Mouse (Mus musculus) left cerebral cortex, adult 18-20 months (tissue): Measurements from ENCODE around the gene Rfc5. TPM values are rescaled to one million over a fixed set of nuclear protein-coding genes. Genes with fewer than 3 reads are reported as not detected.

ENCODE experiments used
- DNase-seq, 2 experiments: peaks; one replicate each; pipeline ENCODE4 v3.0.0; 2021 to 2022; ENCODE audit warnings: low spot score in 2 of 2, mixed read lengths in 1 of 2
- total RNA-seq, 2 experiments: library from RNA; stranded (reverse); gene quantifications; 2 replicates each; pipeline ENCODE4 v1.2.3; 2021

The Rfc5 gene
- total RNA-seq, 2 experiments from 2014 or later = 13.0 to 18.8 TPM

GRCm38 (mm10) chr5:117376331-117376761 is 12.5 kb downstream of the Rfc5 start:
- peak; percentile 60 to 65 for DNase-seq

GRCm38 (mm10) chr5:117374372-117375049 is 14.3 kb downstream of the Rfc5 start:
- DNase-seq = peak in 1 of 2 experiments; percentile 65

GRCm38 (mm10) chr5:117373418-117373817 is 15.4 kb downstream of the Rfc5 start:
- DNase-seq = no peak

- DNase-seq = no peak
These were observed 18.3 kb downstream of the Rfc5 start for GRCm38 (mm10) chr5:117370592-117370991.

GRCm38 (mm10) chr5:117367206-117367605 is 21.6 kb downstream of the Rfc5 start:
- DNase-seq = no peak

- no peak for DNase-seq
These were observed 22.8 kb downstream of the Rfc5 start for GRCm38 (mm10) chr5:117365904-117366561.

- DNase-seq = no peak
These were observed 24.0 kb downstream of the Rfc5 start for GRCm38 (mm10) chr5:117364821-117365220.

- DNase-seq = no peak
These were observed 25.6 kb downstream of the Rfc5 start for GRCm38 (mm10) chr5:117363066-117363782.

- no peak for DNase-seq
These were observed 27.3 kb downstream of the Rfc5 start for GRCm38 (mm10) chr5:117361590-117361989.

- no peak for DNase-seq
These were observed 28.0 kb downstream of the Rfc5 start for GRCm38 (mm10) chr5:117360631-117361541.

- DNase-seq = no peak
These were observed 28.7 kb downstream of the Rfc5 start for GRCm38 (mm10) chr5:117360228-117360515.

- no peak for DNase-seq
These were observed 29.2 kb downstream of the Rfc5 start for GRCm38 (mm10) chr5:117359497-117360227.

GRCm38 (mm10) chr5:117358725-117359124 is 30.1 kb downstream of the Rfc5 start:
- peak; percentile 82 to 85 for DNase-seq

- DNase-seq = no peak
These were observed 30.6 kb downstream of the Rfc5 start for GRCm38 (mm10) chr5:117358248-117358630.

GRCm38 (mm10) chr5:117357478-117358247 is 31.2 kb downstream of the Rfc5 start:
- no peak for DNase-seq

- DNase-seq = peak; percentile 84 to 85
These were observed 31.7 kb downstream of the Rfc5 start, which contains the start of gene Wsb2 for GRCm38 (mm10) chr5:117357129-117357477. Gene Wsb2 (plus strand): TSS chr5:117357304.

- DNase-seq = peak in 1 of 2 experiments; percentile 50
These were observed 32.3 kb downstream of the Rfc5 start for GRCm38 (mm10) chr5:117356365-117357128.

- no peak for DNase-seq
These were observed 33.1 kb downstream of the Rfc5 start for GRCm38 (mm10) chr5:117355648-117356303.
